In the genomic region with DNA sequence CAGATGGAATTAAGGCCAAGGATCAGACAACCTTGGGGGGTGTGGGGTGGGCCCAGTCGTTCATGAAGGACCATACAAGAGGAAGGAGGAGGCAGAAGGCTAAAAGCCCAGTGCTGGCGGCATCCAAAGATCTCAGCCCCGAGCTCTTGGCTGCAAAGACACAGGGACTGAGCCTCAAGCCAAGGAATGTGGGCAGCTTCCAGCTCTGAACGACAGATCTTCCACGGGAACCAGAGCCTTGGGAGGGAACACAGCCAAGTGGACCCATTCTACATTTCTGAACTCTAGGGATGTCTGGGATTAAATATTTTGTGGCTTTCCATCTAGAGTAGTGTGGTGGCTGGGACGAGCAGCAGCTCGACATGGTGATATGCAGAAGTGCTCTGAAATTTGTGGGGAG, we compare ENCODE assay signal across 8 mouse cellular contexts. TPM values are rescaled to one million over a fixed set of nuclear protein-coding genes. Genes with fewer than 3 reads are reported as not detected.
A peak's percentile ranks its signal among the peaks of the same experiment; 100 is the strongest.
DNase-seq lines count a peak whose midpoint lies in the region; ATAC-seq lines count a peak whose summit lies in the region.

No protein-coding gene starts in this region.

- H3K9ac ChIP-seq in heart, embryonic 12.5 days: no peak overlapping the region
- no peak overlapping the region for H3K9ac ChIP-seq in limb, embryonic 15.5 days

- H3K4me2 ChIP-seq in heart, embryonic 12.5 days: no peak overlapping the region
- 0 out of 2 replicates have a peak overlapping the region, but pooled peaks have one; percentile 13 for H3K4me2 ChIP-seq in limb, embryonic 15.5 days

- H3K9me3 ChIP-seq in heart, embryonic 12.5 days (replicated peaks): no peaks in the 10 kb centered on the region
- H3K9me3 ChIP-seq in limb, embryonic 15.5 days: no peaks in the 10 kb centered on the region

- ATAC-seq in frontal cortex, adult (ENCODE audit: low TSS enrichment): peak; percentile 47
- no peak for ATAC-seq in heart, embryonic 12.5 days (ENCODE audit: insufficient number of reproducible peaks, low FRiP score)
- ATAC-seq in limb, embryonic 15.5 days (ENCODE audit: insufficient number of reproducible peaks, low FRiP score, low TSS enrichment, low read depth): no peak

- no peaks in the 10 kb centered on the region for H3K36me3 ChIP-seq in heart, embryonic 12.5 days
- H3K36me3 ChIP-seq in limb, embryonic 15.5 days: no peaks in the 10 kb centered on the region

- peaks cover 51% of the 10 kb centered on the region for H3K4me1 ChIP-seq in heart, embryonic 12.5 days (replicated peaks)
- H3K4me1 ChIP-seq in limb, embryonic 15.5 days: peaks cover 48% of the 10 kb centered on the region

- 52% methylated on average over 7 of the region's 7 CpGs for WGBS in heart, embryonic 12.5 days
- 29% methylated on average over 7 of the region's 7 CpGs for WGBS in limb, embryonic 15.5 days

- H3K27ac ChIP-seq in heart, embryonic 12.5 days (ENCODE audit: poor library complexity, severe bottlenecking): peak overlapping the region; percentile 44; the same call in 1 of the 2 replicates
- peak overlapping the region; percentile 73 for H3K27ac ChIP-seq in limb, embryonic 15.5 days

- DNase-seq in frontal cortex, postnatal 14 days (ENCODE audit: low spot score in 2 of 2): no peak
- peak; percentile 80 to 82 for DNase-seq in right cerebral cortex, postnatal 10 days (ENCODE audit: low spot score in 2 of 2)
- DNase-seq in right cerebral cortex, adult 2 months (ENCODE audit: low spot score in 2 of 2): no peak
- DNase-seq in retina, postnatal 1 day: no peak
- no peak for DNase-seq in T-cell, adult 2 months (ENCODE audit: low spot score)

- H3K4me3 ChIP-seq in heart, embryonic 12.5 days: no peak overlapping the region
- no peak overlapping the region for H3K4me3 ChIP-seq in limb, embryonic 15.5 days

- no peaks in the 10 kb centered on the region for H3K27me3 ChIP-seq in heart, embryonic 12.5 days (replicated peaks)
- H3K27me3 ChIP-seq in limb, embryonic 15.5 days: no peaks in the 10 kb centered on the region

RNA-seq across cellular contexts. Expression of a gene that starts 37.6 kb away (rescaled TPM):
- 37.9 and 42.3 TPM in 2 replicates for polyA plus RNA-seq in heart, embryonic 12.5 days (2016; fragmentation: Nextera tagmentation; extraction: Ambion mirVana)
- 41.8 and 46.5 TPM in 2 replicates for polyA plus RNA-seq in limb, embryonic 15.5 days (2015; fragmentation: Nextera tagmentation; extraction: Ambion mirVana)

RNA-seq across cellular contexts. Expression of a gene that starts 38.4 kb away (rescaled TPM):
- 28.4 and 29.3 TPM in 2 replicates for polyA plus RNA-seq in heart, embryonic 12.5 days (2016; fragmentation: Nextera tagmentation; extraction: Ambion mirVana)
- 54.9 and 55.0 TPM in 2 replicates for polyA plus RNA-seq in limb, embryonic 15.5 days (2015; fragmentation: Nextera tagmentation; extraction: Ambion mirVana)

Comparison
In these comparisons a context has a peak if more than half of its experiments do, and no peak if none do; other contexts are left out.
1. DNase-seq: peak in right cerebral cortex, postnatal 10 days (2 of 2); none in frontal cortex, postnatal 14 days (0 of 2), right cerebral cortex, adult 2 months (0 of 2), retina, postnatal 1 day (single experiment) and T-cell, adult 2 months (single experiment).